Mouse (Mus musculus) spleen, adult 2 months (tissue): Measurements from ENCODE around the gene Dnajb13. TPM values are rescaled to one million over a fixed set of nuclear protein-coding genes. Genes with fewer than 3 reads are reported as not detected.

Source experiments
- DNase-seq, 2 experiments: peaks; one replicate each; pipeline versions ENCODE4 v3.0.0 to v3.0.0-alpha.2; 2012 to 2021; ENCODE audit warnings: low spot score in 2 of 2, low read depth in 1 of 2
- H3K27ac ChIP-seq: fragments of 200-500 bp; 2 replicates; pipeline ENCODE4 v1.5.1; 2012; ENCODE audit warnings: low read length, inconsistent platforms; ENCODE audit not compliant: insufficient read depth
- H3K27me3 ChIP-seq: fragments of 200-500 bp; 2 replicates; pipeline ENCODE4 v1.6.1; 2012; ENCODE audit warnings: mild to moderate bottlenecking, moderate library complexity, low read length, inconsistent platforms; ENCODE audit not compliant: control insufficient read depth, insufficient read depth
- H3K36me3 ChIP-seq: fragments of 200-500 bp; 2 replicates; pipeline ENCODE4 v1.6.1; 2012; ENCODE audit warnings: mild to moderate bottlenecking, low read length, inconsistent platforms; ENCODE audit not compliant: control insufficient read depth, insufficient read depth
- H3K4me1 ChIP-seq: fragments of 200-500 bp; 2 replicates; pipeline ENCODE4 v1.6.1; 2011; ENCODE audit warnings: inconsistent platforms; ENCODE audit not compliant: control insufficient read depth, insufficient read depth, insufficient read length
- H3K4me3 ChIP-seq: fragments of 200-500 bp; 2 replicates; pipeline ENCODE4 v1.5.1; 2011; ENCODE audit warnings: mild to moderate bottlenecking, inconsistent platforms; ENCODE audit not compliant: insufficient read depth, insufficient read length; ENCODE audit errors: extremely low read depth
- CTCF ChIP-seq: fragments of 200-500 bp; IDR thresholded peaks from 2 replicates; pipeline ENCODE4 v1.5.1; 2011; ENCODE audit warnings: mild to moderate bottlenecking, inconsistent platforms; ENCODE audit not compliant: insufficient read depth, insufficient read length, insufficient replicate concordance; ENCODE audit errors: extremely low read depth
- POLR2A ChIP-seq: fragments of 200-500 bp; IDR thresholded peaks from 2 replicates; pipeline ENCODE4 v1.6.1; 2011; ENCODE audit warnings: low read depth, low read length, inconsistent platforms
- WGBS: fragments of 180-500 bp; shearing (Covaris S2); methylation state at CpG from one replicate; pipeline ENCODE4 v1.1.7; 2018; 5-methylcytosine and 5-hydroxymethylcytosine counted together
- polyA plus RNA-seq: library from polyadenylated mRNA; depleted of rRNA; stranded (reverse); fragments of >200 nt; gene quantifications from 2 replicates; pipeline ENCODE4 v1.2.3, GENCODE M21; 2012

The Dnajb13 gene
- polyA plus RNA-seq, 1 experiment = 3.8 TPM

GRCm38 (mm10) chr7:100496791-100497190, 18.0 kb downstream of the Dnajb13 start:
- WGBS = 96% methylated on average over 9 of the region's 9 CpGs
- no peaks in the 10 kb centered on the region for H3K27me3 ChIP-seq
- no peak for DNase-seq
- no peak overlapping the region for H3K4me3 ChIP-seq
- H3K36me3 ChIP-seq = peaks cover 46% of the 10 kb centered on the region
- TF ChIP-seq CTCF = no peak
- H3K27ac ChIP-seq = peak overlapping the region; percentile 94
- H3K4me1 ChIP-seq = peaks cover 19% of the 10 kb centered on the region

GRCm38 (mm10) chr7:100496371-100496770, 18.4 kb downstream of the Dnajb13 start:
- peak overlapping the region; percentile 56 for H3K4me3 ChIP-seq

GRCm38 (mm10) chr7:100495581-100496251, 19.0 kb downstream of the Dnajb13 start:
- TF ChIP-seq CTCF = no peak
- TF ChIP-seq POLR2A = peak; percentile 80
- no peaks in the 10 kb centered on the region for H3K27me3 ChIP-seq
- peaks cover 19% of the 10 kb centered on the region for H3K4me1 ChIP-seq
- peak overlapping the region; percentile 94 for H3K27ac ChIP-seq
- peak overlapping the region; percentile 77 for H3K4me3 ChIP-seq
- peak; percentile 89 to 96 for DNase-seq
- H3K36me3 ChIP-seq = peaks cover 46% of the 10 kb centered on the region
- 5% methylated on average over 11 of the region's 11 CpGs for WGBS

More at GRCm38 (mm10) chr7:100496371-100496770, 18.4 kb downstream of the Dnajb13 start:
- Histone ChIP-seq H3K27ac (peak overlapping the region; percentile 94), H3K4me1 (peaks cover 19% of the 10 kb centered on the region), H3K27me3 (no peaks in the 10 kb centered on the region), H3K36me3 (peaks cover 46% of the 10 kb centered on the region)
- no peak for DNase-seq
- no peak for TF ChIP-seq CTCF
- TF ChIP-seq POLR2A = no peak
- 60% methylated on average over 6 of the region's 6 CpGs for WGBS

- TF ChIP-seq POLR2A (no peak), CTCF (no peak)
- WGBS = 12% methylated on average over 8 of the region's 8 CpGs
- Histone ChIP-seq H3K36me3 (peaks cover 46% of the 10 kb centered on the region), H3K4me1 (peaks cover 19% of the 10 kb centered on the region), H3K27ac (peak overlapping the region; percentile 92), H3K4me3 (peak overlapping the region; percentile 77), H3K27me3 (no peaks in the 10 kb centered on the region)
- DNase-seq = no peak
These were observed 19.7 kb downstream of the Dnajb13 start for GRCm38 (mm10) chr7:100495042-100495441.

GRCm38 (mm10) chr7:100494415-100494831, 20.3 kb downstream of the Dnajb13 start:
- Histone ChIP-seq H3K36me3 (peaks cover 39% of the 10 kb centered on the region), H3K4me3 (peak overlapping the region; percentile 77), H3K27me3 (no peaks in the 10 kb centered on the region), H3K4me1 (peaks cover 19% of the 10 kb centered on the region), H3K27ac (peak overlapping the region; percentile 92)
- TF ChIP-seq POLR2A (no peak), CTCF (no peak)
- DNase-seq = no peak
- 30% methylated on average over 7 of the region's 7 CpGs for WGBS

GRCm38 (mm10) chr7:100493484-100494414, 21.0 kb downstream of the Dnajb13 start:
- H3K4me3 ChIP-seq = peak overlapping the region; percentile 77
- TF ChIP-seq CTCF = no peak
- DNase-seq = no peak
- no peaks in the 10 kb centered on the region for H3K27me3 ChIP-seq
- peak overlapping the region; percentile 92 for H3K27ac ChIP-seq
- 6% methylated on average over 19 of the region's 19 CpGs for WGBS
- H3K36me3 ChIP-seq = peaks cover 33% of the 10 kb centered on the region
- peaks cover 19% of the 10 kb centered on the region for H3K4me1 ChIP-seq
